Mouse (Mus musculus) left cerebral cortex, postnatal 10 days (tissue): ENCODE measurements around the gene Amt. TPM values are rescaled to one million over a fixed set of nuclear protein-coding genes. Genes with fewer than 3 reads are reported as not detected.

Experiments used
- total RNA-seq, 2 experiments: library from RNA; stranded (reverse); gene quantifications; 2 replicates each; pipeline ENCODE4 v1.2.3; 2021

Amt gene
- total RNA-seq, 2 experiments from 2014 or later, result 22.5 to 23.5 TPM

Other genes starting within 250 kb of the Amt start
- 10 to 100 TPM; 16.8 to 18.7 TPM for gene Gmppb, start 247.6 kb upstream of the Amt start, total RNA-seq
- gene Amigo3, start 243.7 kb upstream of the Amt start, total RNA-seq, result 1 to 10 TPM; 1.8 to 2.0 TPM
- not detected for gene Mst1, start 216.4 kb upstream of the Amt start, total RNA-seq
- 10 to 100 TPM; 91.1 to 94.2 TPM for gene Rnf123, start 213.5 kb upstream of the Amt start, total RNA-seq
- 10 to 100 TPM; 30.7 to 41.3 TPM for gene Apeh, start 202.2 kb upstream of the Amt start, total RNA-seq
- gene Bsn, start 106.5 kb upstream of the Amt start, total RNA-seq, result 100 to 1,000 TPM; 139 to 142 TPM
- 100 to 1,000 TPM; 131 to 135 TPM for gene Dag1, start 32.9 kb upstream of the Amt start, total RNA-seq
- gene Nicn1, start 6.4 kb upstream of the Amt start, total RNA-seq, result 100 to 1,000 TPM; 118 to 122 TPM
- gene Rhoa, start 9.3 kb downstream of the Amt start, total RNA-seq, result 100 to 1,000 TPM; 209 to 216 TPM
- 10 to 100 TPM; 58.0 to 59.3 TPM for gene Tcta, start 9.3 kb downstream of the Amt start, total RNA-seq
- 10 to 100 TPM; 91.2 to 92.6 TPM for gene Gpx1, start 42.0 kb downstream of the Amt start, total RNA-seq
- 100 to 1,000 TPM; 122 to 125 TPM for gene Usp4, start 51.0 kb downstream of the Amt start, total RNA-seq
- 1 to 10 TPM; 1.4 to 2.1 TPM for gene 1700102P08Rik, start 96.0 kb downstream of the Amt start, total RNA-seq
- under 1 TPM; 0.19 to 0.26 TPM for gene Ccdc36, start 131.6 kb downstream of the Amt start, total RNA-seq
- gene BC048562, start 139.6 kb downstream of the Amt start, total RNA-seq, result not detected
- gene Ccdc71, start 163.7 kb downstream of the Amt start, total RNA-seq, result 10 to 100 TPM; 38.7 to 39.6 TPM
- 10 to 100 TPM; 32.5 to 35.9 TPM for gene Klhdc8b, start 164.7 kb downstream of the Amt start, total RNA-seq
- 10 to 100 TPM; 29.6 to 34.2 TPM for gene Lamb2, start 182.9 kb downstream of the Amt start, total RNA-seq
- 100 to 1,000 TPM; 104 to 114 TPM for gene Usp19, start 193.7 kb downstream of the Amt start, total RNA-seq
- gene Qars, start 210.9 kb downstream of the Amt start, total RNA-seq, result 10 to 100 TPM; 82.9 to 91.8 TPM
- gene Qrich1, start 220.0 kb downstream of the Amt start, total RNA-seq, result 100 to 1,000 TPM; 125 to 131 TPM